Mouse (Mus musculus) hindbrain, postnatal 0 days (tissue): Measurements from ENCODE around the gene Scgb1a1. TPM values are rescaled to one million over a fixed set of nuclear protein-coding genes. Genes with fewer than 3 reads are reported as not detected.
"Not testable (repeated sequence)": the region's sequence is repeated elsewhere in the genome, so short reads cannot be mapped to it uniquely, and the experiment has no call there.

Experiments
- ATAC-seq: fragments of 200-750 bp; cut with Nextera tagmentation; 2 replicates; pipeline ENCODE4 v1.8.0; 2017; ENCODE audit warnings: mild to moderate bottlenecking, moderate TSS enrichment, moderate library complexity
- DNase-seq: peaks from one replicate; pipeline ENCODE4 v3.0.0-alpha.2; 2015; ENCODE audit warnings: low spot score
- H3K27ac ChIP-seq: fragments of 300-500 bp; sonication (generic); 2 replicates; pipeline ENCODE4 v1.5.1; 2014; ENCODE audit warnings: mild to moderate bottlenecking
- H3K27me3 ChIP-seq: fragments of 300-500 bp; sonication (generic); 2 replicates; pipeline ENCODE4 v1.6.1; 2014; ENCODE audit warnings: low read length, mixed read lengths; ENCODE audit not compliant: insufficient read depth
- H3K36me3 ChIP-seq: fragments of 300-500 bp; sonication (generic); 2 replicates; pipeline ENCODE4 v1.6.1; 2014; ENCODE audit warnings: low read length, mixed read lengths; ENCODE audit not compliant: insufficient read depth
- H3K4me1 ChIP-seq: fragments of 300-500 bp; sonication (generic); 2 replicates; pipeline ENCODE4 v1.6.1; 2014; ENCODE audit warnings: antibody characterized with exemption, low read length, mixed read lengths; ENCODE audit not compliant: insufficient read depth
- H3K4me2 ChIP-seq: fragments of 300-500 bp; sonication (generic); 2 replicates; pipeline ENCODE4 v1.6.1; 2014; ENCODE audit warnings: low read depth, mild to moderate bottlenecking, low read length, moderate library complexity, mixed read lengths
- H3K4me3 ChIP-seq: fragments of 300-500 bp; sonication (generic); 2 replicates; pipeline ENCODE4 v1.5.1; 2014; ENCODE audit warnings: low read length
- H3K9ac ChIP-seq: fragments of 300-500 bp; sonication (generic); replicated peaks from 2 replicates; pipeline ENCODE4 v1.6.1; 2014; ENCODE audit warnings: mild to moderate bottlenecking, low read length, moderate library complexity, mixed read lengths
- H3K9me3 ChIP-seq: fragments of 300-500 bp; sonication (generic); 2 replicates; pipeline ENCODE4 v1.6.1; 2016; ENCODE audit warnings: low read length, mixed read lengths
- CTCF ChIP-seq: IDR thresholded peaks from 2 replicates; pipeline ENCODE4 v1.5.1; 2016; ENCODE audit warnings: antibody characterized with exemption, control low read depth, low read depth
- WGBS: fragments of 180-500 bp; shearing (Covaris S2); extraction: QIAGEN DNeasy Blood & Tissue Kit; methylation state at CpG from one replicate; pipeline ENCODE4 v1.1.7; 2014; 5-methylcytosine and 5-hydroxymethylcytosine counted together
- polyA plus RNA-seq: library from polyadenylated mRNA; unstranded; fragments of >200 nt; fragmentation: Nextera tagmentation; extraction: Ambion mirVana; gene quantifications from 2 replicates; pipeline ENCODE4 v1.2.1, GENCODE M21; 2015
- total RNA-seq: library from RNA; depleted of rRNA; stranded (reverse); fragments of >200 nt; gene quantifications from 2 replicates; pipeline ENCODE4 v1.2.3, GENCODE M21; 2014

The Scgb1a1 gene
- total and polyA plus RNA-seq, 2 experiments from 2014 or later, result not detected

- no peak for TF ChIP-seq CTCF
- DNase-seq (no peak), ATAC-seq (no peak)
- H3K27ac ChIP-seq, result no peak overlapping the region
- no peak overlapping the region for H3K4me3 ChIP-seq
- H3K4me1 ChIP-seq, result no peaks in the 10 kb centered on the region
- no peak overlapping the region for H3K4me2 ChIP-seq
- no peaks in the 10 kb centered on the region for H3K36me3 ChIP-seq
- H3K9me3 ChIP-seq, result no peaks in the 10 kb centered on the region
- H3K9ac ChIP-seq, result no peak overlapping the region
- no peaks in the 10 kb centered on the region for H3K27me3 ChIP-seq
- 84% methylated on average over 17 of the region's 17 CpGs for WGBS
Observed at GRCm38 (mm10) chr19:9100297-9101061, 12.7 kb upstream of the Scgb1a1 start.

- DNase-seq (no peak), ATAC-seq (no peak)
- no peaks in the 10 kb centered on the region for H3K4me1 ChIP-seq
- H3K4me2 ChIP-seq, result no peak overlapping the region
- H3K9ac ChIP-seq, result no peak overlapping the region
- no peaks in the 10 kb centered on the region for H3K36me3 ChIP-seq
- no peaks in the 10 kb centered on the region for H3K9me3 ChIP-seq
- H3K4me3 ChIP-seq, result no peak overlapping the region
- 92% methylated on average over 8 of the region's 8 CpGs for WGBS
- no peak overlapping the region for H3K27ac ChIP-seq
- H3K27me3 ChIP-seq, result no peaks in the 10 kb centered on the region
- TF ChIP-seq CTCF, result no peak
Observed at GRCm38 (mm10) chr19:9099751-9100150, 12.0 kb upstream of the Scgb1a1 start.

- Histone ChIP-seq H3K4me2 (no peak overlapping the region), H3K4me3 (no peak overlapping the region), H3K27ac (no peak overlapping the region), H3K4me1 (no peaks in the 10 kb centered on the region), H3K9ac (no peak overlapping the region), H3K27me3 (no peaks in the 10 kb centered on the region), H3K36me3 (no peaks in the 10 kb centered on the region), H3K9me3 (no peaks in the 10 kb centered on the region)
- no peak for ATAC-seq
- peak; percentile 35 for DNase-seq
- WGBS, result 54% methylated on average over 13 of the region's 13 CpGs
- TF ChIP-seq CTCF, result no peak
Observed at GRCm38 (mm10) chr19:9097441-9097840, 9.7 kb upstream of the Scgb1a1 start.

GRCm38 (mm10) chr19:9095111-9095510 is 7.4 kb upstream of the Scgb1a1 start:
- H3K4me3 ChIP-seq, result no peak overlapping the region

GRCm38 (mm10) chr19:9090709-9091108 is 3.0 kb upstream of the Scgb1a1 start:
- Histone ChIP-seq H3K36me3 (no peaks in the 10 kb centered on the region), H3K4me2 (no peak overlapping the region), H3K4me1 (no peaks in the 10 kb centered on the region), H3K4me3 (no peak overlapping the region), H3K27ac (no peak overlapping the region), H3K27me3 (no peaks in the 10 kb centered on the region), H3K9me3 (no peaks in the 10 kb centered on the region), H3K9ac (no peak overlapping the region)
- DNase-seq (no peak), ATAC-seq (no peak)
- 67% methylated on average over 2 of the region's 2 CpGs for WGBS
- no peak for TF ChIP-seq CTCF

More at GRCm38 (mm10) chr19:9095111-9095510, 7.4 kb upstream of the Scgb1a1 start:
- Histone ChIP-seq H3K27ac (no peak overlapping the region), H3K27me3 (no peaks in the 10 kb centered on the region), H3K4me1 (no peaks in the 10 kb centered on the region), H3K4me2 (no peak overlapping the region), H3K9ac (no peak overlapping the region), H3K9me3 (no peaks in the 10 kb centered on the region), H3K36me3 (no peaks in the 10 kb centered on the region)
- no peak for TF ChIP-seq CTCF
- DNase-seq, result no peak
- ATAC-seq, result no peak
- WGBS, result 70% methylated on average over 5 of the region's 5 CpGs

GRCm38 (mm10) chr19:9090191-9090590 is 2.4 kb upstream of the Scgb1a1 start:
- Histone ChIP-seq H3K9me3 (no peaks in the 10 kb centered on the region), H3K4me3 (no peak overlapping the region), H3K36me3 (no peaks in the 10 kb centered on the region), H3K4me2 (no peak overlapping the region), H3K9ac (no peak overlapping the region), H3K27ac (no peak overlapping the region), H3K27me3 (no peaks in the 10 kb centered on the region), H3K4me1 (no peaks in the 10 kb centered on the region)
- WGBS, result 65% methylated on average over 4 of the region's 4 CpGs
- DNase-seq (no peak), ATAC-seq (no peak)
- TF ChIP-seq CTCF, result no peak

GRCm38 (mm10) chr19:9083892-9084291 is 3.9 kb downstream of the Scgb1a1 start:
- not testable (repeated sequence) for H3K27me3 ChIP-seq, ATAC-seq
- WGBS, result 74% methylated on average over 2 of the region's 2 CpGs

More at GRCm38 (mm10) chr19:9083892-9084291, 3.9 kb downstream of the Scgb1a1 start:
- not testable (repeated sequence) for H3K27ac ChIP-seq, H3K4me2 ChIP-seq, H3K9ac ChIP-seq, H3K4me3 ChIP-seq, H3K36me3 ChIP-seq, H3K4me1 ChIP-seq, DNase-seq, H3K9me3 ChIP-seq
